Mouse (Mus musculus): ENCODE results near the gene Ambp. TPM values are rescaled to one million over a fixed set of nuclear protein-coding genes. Genes with fewer than 3 reads are reported as not detected.

Gene Ambp
- not detected for polyA plus RNA-seq (2017; shearing (Covaris generic))

GRCm38 (mm10) chr4:63154699-63155098 lies at the start of gene Ambp:
Ambp (minus strand) TSS chr4:63154799.

GRCm38 (mm10) chr4:63171969-63172685 lies 17.5 kb upstream of the Ambp start, which contains the start of gene Kif12:
Kif12 (minus strand) TSS chr4:63172131.

Other genes with a start within 250 kb of the Ambp start
- gene Zfp618, start 189.2 kb downstream of the Ambp start, polyA plus RNA-seq (2017; shearing (Covaris generic)): 0.17 TPM
- not detected for gene Kif12, start 17.3 kb upstream of the Ambp start, polyA plus RNA-seq (2017; shearing (Covaris generic))
- gene Col27a1, start 59.2 kb upstream of the Ambp start, polyA plus RNA-seq (2017; shearing (Covaris generic)): 0.55 TPM
- gene Orm1, start 189.8 kb upstream of the Ambp start, polyA plus RNA-seq (2017; shearing (Covaris generic)): not detected
- gene Orm3, start 201.4 kb upstream of the Ambp start, polyA plus RNA-seq (2017; shearing (Covaris generic)): 0.90 TPM
- gene Orm2, start 207.7 kb upstream of the Ambp start, polyA plus RNA-seq (2017; shearing (Covaris generic)): 1.0 TPM
- 536 TPM for gene Akna, start 248.6 kb upstream of the Ambp start, polyA plus RNA-seq (2017; shearing (Covaris generic))